Mouse (Mus musculus): ENCODE data around the gene Sh3pxd2a. TPM values are rescaled to one million over a fixed set of nuclear protein-coding genes. Genes with fewer than 3 reads are reported as not detected.
A peak's percentile ranks its signal among the peaks of the same experiment; 100 is the strongest.

Gene Sh3pxd2a
- total and polyA plus RNA-seq, 3 experiments: 36.1 to 53.2 (median 52.3) TPM

- TF ChIP-seq EP300 (IDR thresholded peaks at IDR 0.05; ENCODE audit: insufficient read depth, low read depth, low read length) (no peak), CTCF (IDR thresholded peaks at IDR 0.05) (peak; percentile 78), POLR2A (IDR thresholded peaks at IDR 0.05; ENCODE audit: insufficient read depth, low read depth, low read length) (no peak)
- Histone ChIP-seq H3K9ac (ENCODE audit: low read depth, low read length) (no peak overlapping the region), H3K79me2 (replicated peaks; ENCODE audit: control insufficient read depth, insufficient read depth, low read length) (no peaks in the 10 kb centered on the region), H3K27me3 (ENCODE audit: control insufficient read depth, insufficient read depth, low read length) (no peaks in the 10 kb centered on the region), H3K4me3 (no peak overlapping the region), H3K27ac (no peak overlapping the region), H3K4me1 (ENCODE audit: control insufficient read depth, insufficient read depth, low read length) (peaks cover 4% of the 10 kb centered on the region; the same call in 1 of the 2 replicates), H3K36me3 (ENCODE audit: control insufficient read depth, insufficient read depth, low read length) (no peaks in the 10 kb centered on the region)
- DNase-seq: no peak
- WGBS: 68% methylated on average over 4 of the region's 4 CpGs
- intact Hi-C loops (cut with DNase I): loop anchor here (2.0 to 10.0 kb wide), 2 partner anchors 39 to 239 kb away; partner anchors contain the start of gene Sh3pxd2a
These were observed 39.4 kb upstream of the Sh3pxd2a start for GRCm38 (mm10) chr19:47503625-47504024.

GRCm38 (mm10) chr19:47502563-47502962, 38.4 kb upstream of the Sh3pxd2a start:
- no peak for DNase-seq
- Histone ChIP-seq H3K9ac (ENCODE audit: low read depth, low read length) (no peak overlapping the region), H3K27ac (no peak overlapping the region), H3K4me1 (ENCODE audit: control insufficient read depth, insufficient read depth, low read length) (peaks cover 2% of the 10 kb centered on the region; the same call in 1 of the 2 replicates), H3K4me3 (no peak overlapping the region), H3K79me2 (replicated peaks; ENCODE audit: control insufficient read depth, insufficient read depth, low read length) (no peaks in the 10 kb centered on the region), H3K27me3 (ENCODE audit: control insufficient read depth, insufficient read depth, low read length) (no peaks in the 10 kb centered on the region), H3K36me3 (ENCODE audit: control insufficient read depth, insufficient read depth, low read length) (no peaks in the 10 kb centered on the region)
- TF ChIP-seq CTCF (IDR thresholded peaks at IDR 0.05) (peak; percentile 80), POLR2A (IDR thresholded peaks at IDR 0.05; ENCODE audit: insufficient read depth, low read depth, low read length) (no peak)
- intact Hi-C loops (cut with DNase I): loop anchor here (1.0 to 10.0 kb wide), 3 partner anchors 38 to 238 kb away; partner anchors contain the start of gene Sh3pxd2a
- WGBS: 78% methylated on average over 8 of the region's 8 CpGs

- intact Hi-C loops (cut with DNase I): loop anchor here (10.0 kb wide), 1 partner anchor 236 kb away; no protein-coding TSS in a partner anchor
- Histone ChIP-seq H3K9ac (ENCODE audit: low read depth, low read length) (no peak overlapping the region), H3K36me3 (ENCODE audit: control insufficient read depth, insufficient read depth, low read length) (no peaks in the 10 kb centered on the region), H3K27ac (no peak overlapping the region), H3K4me3 (no peak overlapping the region), H3K4me1 (ENCODE audit: control insufficient read depth, insufficient read depth, low read length) (no peaks in the 10 kb centered on the region), H3K79me2 (replicated peaks; ENCODE audit: control insufficient read depth, insufficient read depth, low read length) (no peaks in the 10 kb centered on the region), H3K27me3 (ENCODE audit: control insufficient read depth, insufficient read depth, low read length) (no peaks in the 10 kb centered on the region)
- DNase-seq: no peak
- TF ChIP-seq CTCF (IDR thresholded peaks at IDR 0.05) (no peak), POLR2A (IDR thresholded peaks at IDR 0.05; ENCODE audit: insufficient read depth, low read depth, low read length) (no peak), EP300 (IDR thresholded peaks at IDR 0.05; ENCODE audit: insufficient read depth, low read depth, low read length) (no peak)
- 77% methylated on average over 11 of the region's 11 CpGs for WGBS
These were observed 36.3 kb upstream of the Sh3pxd2a start for GRCm38 (mm10) chr19:47500389-47501011.

GRCm38 (mm10) chr19:47499841-47500240, 35.6 kb upstream of the Sh3pxd2a start:
- H3K4me3 ChIP-seq: no peak overlapping the region
- H3K9ac ChIP-seq (ENCODE audit: low read depth, low read length): no peak overlapping the region
- intact Hi-C loops (cut with DNase I): loop anchor here (10.0 kb wide), 1 partner anchor 235 kb away; no protein-coding TSS in a partner anchor
- H3K27me3 ChIP-seq (ENCODE audit: control insufficient read depth, insufficient read depth, low read length): no peaks in the 10 kb centered on the region
- no peak for DNase-seq
- no peak overlapping the region for H3K27ac ChIP-seq
- no peaks in the 10 kb centered on the region for H3K36me3 ChIP-seq (ENCODE audit: control insufficient read depth, insufficient read depth, low read length)
- no peaks in the 10 kb centered on the region for H3K4me1 ChIP-seq (ENCODE audit: control insufficient read depth, insufficient read depth, low read length)
- WGBS: 81% methylated on average over 5 of the region's 5 CpGs
- TF ChIP-seq EP300 (IDR thresholded peaks at IDR 0.05; ENCODE audit: insufficient read depth, low read depth, low read length): no peak
- TF ChIP-seq POLR2A (IDR thresholded peaks at IDR 0.05; ENCODE audit: insufficient read depth, low read depth, low read length): no peak
- no peak for TF ChIP-seq CTCF (IDR thresholded peaks at IDR 0.05)
- H3K79me2 ChIP-seq (replicated peaks; ENCODE audit: control insufficient read depth, insufficient read depth, low read length): no peaks in the 10 kb centered on the region

- Histone ChIP-seq H3K36me3 (ENCODE audit: control insufficient read depth, insufficient read depth, low read length) (no peaks in the 10 kb centered on the region), H3K79me2 (replicated peaks; ENCODE audit: control insufficient read depth, insufficient read depth, low read length) (no peaks in the 10 kb centered on the region), H3K27me3 (ENCODE audit: control insufficient read depth, insufficient read depth, low read length) (no peaks in the 10 kb centered on the region), H3K4me1 (ENCODE audit: control insufficient read depth, insufficient read depth, low read length) (no peaks in the 10 kb centered on the region), H3K27ac (no peak overlapping the region), H3K4me3 (no peak overlapping the region), H3K9ac (ENCODE audit: low read depth, low read length) (no peak overlapping the region)
- TF ChIP-seq EP300 (IDR thresholded peaks at IDR 0.05; ENCODE audit: insufficient read depth, low read depth, low read length) (no peak), CTCF (IDR thresholded peaks at IDR 0.05) (no peak)
- WGBS: 41% methylated on average over 4 of the region's 4 CpGs
- no peak for DNase-seq
- intact Hi-C loops (cut with DNase I): no loop called here
These were observed 34.7 kb upstream of the Sh3pxd2a start for GRCm38 (mm10) chr19:47498942-47499341.

GRCm38 (mm10) chr19:47497736-47498135, 33.5 kb upstream of the Sh3pxd2a start:
- no peak overlapping the region for H3K4me3 ChIP-seq
- intact Hi-C loops (cut with DNase I): no loop called here
- no peak overlapping the region for H3K9ac ChIP-seq (ENCODE audit: low read depth, low read length)
- H3K27ac ChIP-seq: no peak overlapping the region
- H3K79me2 ChIP-seq (replicated peaks; ENCODE audit: control insufficient read depth, insufficient read depth, low read length): no peaks in the 10 kb centered on the region
- no peak for DNase-seq
- no peaks in the 10 kb centered on the region for H3K36me3 ChIP-seq (ENCODE audit: control insufficient read depth, insufficient read depth, low read length)
- TF ChIP-seq EP300 (IDR thresholded peaks at IDR 0.05; ENCODE audit: insufficient read depth, low read depth, low read length) (no peak), CTCF (IDR thresholded peaks at IDR 0.05) (no peak), POLR2A (IDR thresholded peaks at IDR 0.05; ENCODE audit: insufficient read depth, low read depth, low read length) (no peak)
- 92% methylated on average over 6 of the region's 6 CpGs for WGBS
- no peaks in the 10 kb centered on the region for H3K4me1 ChIP-seq (ENCODE audit: control insufficient read depth, insufficient read depth, low read length)
- no peaks in the 10 kb centered on the region for H3K27me3 ChIP-seq (ENCODE audit: control insufficient read depth, insufficient read depth, low read length)

Measured in heart, adult 2 months (tissue).